Comparison of ENCODE assay signal across 13 mouse cellular contexts in the genomic region with DNA sequence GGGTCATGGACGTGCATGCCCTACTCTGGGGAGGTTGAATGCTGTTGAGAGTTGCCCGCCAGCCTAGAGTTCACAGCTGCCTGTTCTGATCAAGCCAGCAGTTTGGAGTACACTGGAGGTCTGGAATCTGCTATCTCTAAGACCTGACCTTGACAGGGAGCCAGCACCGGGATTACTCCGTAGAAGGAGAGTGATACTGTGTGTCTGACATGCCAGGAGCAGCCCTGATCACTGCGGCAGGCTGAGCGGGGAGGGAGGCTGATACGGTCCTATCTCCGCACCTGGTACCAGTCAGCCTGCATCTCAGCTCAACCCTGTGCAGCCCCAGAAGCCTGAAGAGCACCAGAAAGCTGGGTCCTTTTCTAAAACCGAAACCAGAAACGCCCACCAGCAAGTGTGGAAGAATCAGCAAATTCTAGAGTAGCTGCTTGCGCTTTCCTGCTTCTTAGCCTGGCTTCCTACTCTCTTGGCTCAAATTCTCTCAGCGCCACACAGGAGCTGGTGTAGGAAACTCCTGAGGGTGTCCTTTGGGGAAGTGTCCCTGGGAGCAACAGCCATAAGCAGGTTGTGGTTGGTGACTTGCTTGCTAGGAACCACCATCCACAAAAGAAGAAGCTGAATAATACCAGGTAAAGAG.
A peak's percentile ranks its signal among the peaks of the same experiment; 100 is the strongest.
DNase-seq lines count a peak whose midpoint lies in the region; ATAC-seq lines count a peak whose summit lies in the region.
"Had no signal": no experiment of that assay in that cellular context is flagged by ENCODE, and none has a peak within 500 bp of the region (broad histone marks: within the 10 kb centered on the region; RNA-seq: fewer than 3 reads in every experiment).

No protein-coding gene starts in this region.

- H3K4me2 ChIP-seq in heart, embryonic 15.5 days, result peak overlapping the region; percentile 36
- no peak overlapping the region for H3K4me2 ChIP-seq in hindbrain, embryonic 16.5 days (ENCODE audit: low read length)
- H3K4me2 ChIP-seq: hindbrain, embryonic 13.5 days had no signal

- no peak overlapping the region for H3K9ac ChIP-seq in heart, embryonic 15.5 days
- no peak overlapping the region for H3K9ac ChIP-seq in hindbrain, embryonic 16.5 days (ENCODE audit: low read depth, low read length)
- H3K9ac ChIP-seq: hindbrain, embryonic 13.5 days had no signal

- ATAC-seq in heart, embryonic 15.5 days (replicated peaks; ENCODE audit: insufficient number of reproducible peaks, insufficient read depth, low FRiP score, low read depth), result peak; percentile 74
- no peak for ATAC-seq in hindbrain, embryonic 16.5 days

- H3K27me3 ChIP-seq in heart, embryonic 10.5 days (ENCODE audit: insufficient read depth, poor library complexity, severe bottlenecking), result peaks cover 16% of the 10 kb centered on the region; the same call in 1 of the 2 replicates
- H3K27me3 ChIP-seq in heart, embryonic 15.5 days, result 0 out of 2 replicates have a peak, but pooled peaks cover 4% of the 10 kb centered on the region
- no peaks in the 10 kb centered on the region for H3K27me3 ChIP-seq in hindbrain, embryonic 16.5 days (replicated peaks; ENCODE audit: control insufficient read depth, insufficient read depth, low read length)
- H3K27me3 ChIP-seq: hindbrain, embryonic 13.5 days had no signal

- no peaks in the 10 kb centered on the region for H3K36me3 ChIP-seq in heart, embryonic 10.5 days
- H3K36me3 ChIP-seq in heart, embryonic 15.5 days, result no peaks in the 10 kb centered on the region
- H3K36me3 ChIP-seq in hindbrain, embryonic 16.5 days (ENCODE audit: control insufficient read depth, insufficient read depth, low read length), result no peaks in the 10 kb centered on the region
- H3K36me3 ChIP-seq: G1E; hindbrain, embryonic 13.5 days had no signal

- WGBS in heart, embryonic 10.5 days, result 38% methylated on average over 12 of the region's 12 CpGs
- WGBS in heart, embryonic 15.5 days, result 41% methylated on average over 12 of the region's 12 CpGs
- 79% methylated on average over 12 of the region's 12 CpGs for WGBS in hindbrain, embryonic 16.5 days

- H3K4me1 ChIP-seq in heart, embryonic 10.5 days, result peaks cover 19% of the 10 kb centered on the region
- peaks cover 11% of the 10 kb centered on the region for H3K4me1 ChIP-seq in heart, embryonic 15.5 days (replicated peaks)
- H3K4me1 ChIP-seq in hindbrain, embryonic 16.5 days (ENCODE audit: control insufficient read depth, insufficient read depth, low read depth, low read length), result no peaks in the 10 kb centered on the region

- DNase-seq in heart, embryonic 10.5 days (ENCODE audit: low spot score), result peak; percentile 77
- no peak for DNase-seq in heart, adult 8-10 months (ENCODE audit: low spot score)
- peak; percentile 21 to 37 for DNase-seq in right cerebral cortex, adult 2 months (ENCODE audit: low spot score in 2 of 2)
- no peak for DNase-seq in right cerebral cortex, postnatal 14 days
- peak; percentile 71 for DNase-seq in yolk sac, embryonic 10.5 days (ENCODE audit: low spot score)
- no peak for DNase-seq in cerebellum, adult 18-20 months
- DNase-seq: cerebellum, adult 9-11 months; gastrocnemius, postnatal 14 days had no signal

- H3K9me3 ChIP-seq in heart, embryonic 10.5 days, result no peaks in the 10 kb centered on the region
- H3K9me3 ChIP-seq in heart, embryonic 15.5 days (replicated peaks), result no peaks in the 10 kb centered on the region
- H3K9me3 ChIP-seq in hindbrain, embryonic 16.5 days (ENCODE audit: control insufficient read depth, low read length), result no peaks in the 10 kb centered on the region
- H3K9me3 ChIP-seq: hindbrain, embryonic 13.5 days had no signal

- peak overlapping the region; percentile 54; the same call in 1 of the 2 replicates for H3K27ac ChIP-seq in heart, embryonic 10.5 days
- H3K27ac ChIP-seq in heart, embryonic 15.5 days, result peak overlapping the region; percentile 11; the same call in 1 of the 2 replicates
- no peak overlapping the region for H3K27ac ChIP-seq in hindbrain, embryonic 16.5 days (ENCODE audit: low read depth, low read length)
- H3K27ac ChIP-seq: hindbrain, embryonic 13.5 days had no signal

- H3K4me3 ChIP-seq in heart, embryonic 10.5 days, result peak overlapping the region; percentile 9; the same call in 1 of the 2 replicates
- H3K4me3 ChIP-seq in heart, embryonic 15.5 days, result peak overlapping the region; percentile 17
- H3K4me3 ChIP-seq in hindbrain, embryonic 16.5 days (ENCODE audit: low read length), result no peak overlapping the region
- H3K4me3 ChIP-seq: hindbrain, embryonic 13.5 days; myocyte had no signal

Comparison
In these comparisons a context has a peak if more than half of its experiments do, and no peak if none do; other contexts are left out.
1. DNase-seq: peak in heart, embryonic 10.5 days (single experiment), right cerebral cortex, adult 2 months (2 of 2) and yolk sac, embryonic 10.5 days (single experiment); none in heart, adult 8-10 months (single experiment), right cerebral cortex, postnatal 14 days (single experiment) and cerebellum, adult 18-20 months (0 of 2).